In the genomic region with DNA sequence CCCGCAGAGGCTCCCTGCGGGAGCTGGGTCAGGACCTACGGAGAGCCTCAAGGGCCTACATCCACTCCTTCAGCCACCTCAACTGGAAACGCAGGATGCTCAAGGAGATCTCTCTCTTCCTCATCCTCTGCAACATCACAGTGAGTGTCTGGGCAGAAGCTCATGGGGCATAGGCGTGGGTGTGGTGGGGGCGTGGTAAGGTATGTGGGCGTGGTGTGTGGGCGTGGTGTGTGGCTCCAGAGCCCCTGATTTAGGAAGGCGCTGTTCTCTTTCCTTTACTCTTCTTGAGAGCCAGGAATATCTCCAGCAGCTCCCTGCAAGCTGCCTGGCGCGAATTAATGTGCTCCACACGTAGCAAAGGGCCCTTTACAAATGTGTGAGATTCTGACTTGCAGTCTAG, we compare ENCODE assay signal across 25 mouse cellular contexts. TPM values are rescaled to one million over a fixed set of nuclear protein-coding genes. Genes with fewer than 3 reads are reported as not detected.
DNase-seq lines count a peak whose midpoint lies in the region; TF ChIP-seq lines count a peak whose summit lies in the region.
"Had no signal": no experiment of that assay in that cellular context is flagged by ENCODE, and none has a peak within 500 bp of the region (broad histone marks: within the 10 kb centered on the region; RNA-seq: fewer than 3 reads in every experiment).

No protein-coding gene starts in this region.

- no peaks in the 10 kb centered on the region for H3K9me3 ChIP-seq in ES-Bruce4 (replicated peaks; ENCODE audit: control insufficient read depth, insufficient read depth, low read length, poor library complexity, severe bottlenecking)
- H3K9me3 ChIP-seq in embryonic facial prominence, embryonic 10.5 days, result no peaks in the 10 kb centered on the region
- H3K9me3 ChIP-seq: forebrain, embryonic 12.5 days; limb, embryonic 15.5 days; midbrain, embryonic 12.5 days had no signal

- TF ChIP-seq POLR2A in thymus, adult 2 months (IDR thresholded peaks at IDR 0.05; ENCODE audit: control insufficient read depth, extremely low read depth, insufficient read depth, low read length, poor library complexity), result no peak
- TF ChIP-seq POLR2A in ES-Bruce4 (IDR thresholded peaks at IDR 0.05; ENCODE audit: insufficient read depth, low read length), result no peak

- H3K4me3 ChIP-seq in thymus, adult 2 months (ENCODE audit: control insufficient read depth, insufficient read depth, low read length), result no peak overlapping the region
- H3K4me3 ChIP-seq in ES-Bruce4 (ENCODE audit: low read depth, low read length), result peak overlapping the region; percentile 46
- H3K4me3 ChIP-seq in embryonic facial prominence, embryonic 10.5 days, result 0 out of 2 replicates have a peak overlapping the region, but pooled peaks have one; percentile 8
- H3K4me3 ChIP-seq: forebrain, embryonic 12.5 days; left cerebral cortex, adult 2 months; limb, embryonic 15.5 days; midbrain, embryonic 12.5 days had no signal

- no peak for TF ChIP-seq EP300 in ES-Bruce4 (IDR thresholded peaks at IDR 0.05; ENCODE audit: insufficient read depth, low read depth, low read length)

- intact Hi-C loops in gastrocnemius, postnatal 14 days (cut with DNase I; ENCODE audit: low total_unique reads), result no loop called here

- 0 out of 2 replicates have a peak, but pooled peaks cover 2% of the 10 kb centered on the region for H3K4me1 ChIP-seq in thymus, adult 2 months (replicated peaks; ENCODE audit: control insufficient read depth, insufficient read depth, low read length)
- H3K4me1 ChIP-seq in ES-Bruce4 (ENCODE audit: control insufficient read depth, insufficient read depth, low read length), result no peaks in the 10 kb centered on the region
- H3K4me1 ChIP-seq in embryonic facial prominence, embryonic 10.5 days, result peaks cover 38% of the 10 kb centered on the region
- H3K4me1 ChIP-seq: forebrain, embryonic 12.5 days; midbrain, embryonic 12.5 days had no signal

- H3K27me3 ChIP-seq in thymus, adult 2 months (ENCODE audit: control insufficient read depth, insufficient read depth, low read length), result no peaks in the 10 kb centered on the region; the same call in 1 of the 2 replicates
- H3K27me3 ChIP-seq in ES-Bruce4 (ENCODE audit: control insufficient read depth, insufficient read depth, low read length, poor library complexity, severe bottlenecking), result no peaks in the 10 kb centered on the region
- H3K27me3 ChIP-seq in embryonic facial prominence, embryonic 10.5 days (replicated peaks; ENCODE audit: low read depth, poor library complexity, severe bottlenecking), result peaks cover 93% of the 10 kb centered on the region

- peak; percentile 45 for DNase-seq in thymus, postnatal 14 days
- DNase-seq in thymus, adult 2 months, result no peak
- DNase-seq in embryonic facial prominence, embryonic 10.5 days (ENCODE audit: low spot score), result peak; percentile 37
- DNase-seq in neural tube, embryonic 10.5 days (ENCODE audit: extremely low spot score, low spot score), result no peak
- no peak for DNase-seq in gastrocnemius, postnatal 14 days
- no peak for DNase-seq in gastrocnemius, postnatal 10 days
- DNase-seq: cerebellum, adult 9-11 months; heart, adult 18-20 months; kidney, adult 18-20 months; kidney, postnatal 10 days; lung, adult 2 months; retina, postnatal 1 day; thymus, postnatal 36 days had no signal

- no peak overlapping the region for H3K27ac ChIP-seq in thymus, adult 2 months (ENCODE audit: control insufficient read depth, insufficient read depth, low read length)
- H3K27ac ChIP-seq in ES-Bruce4 (ENCODE audit: insufficient read depth, low read length), result no peak overlapping the region
- no peak overlapping the region for H3K27ac ChIP-seq in embryonic facial prominence, embryonic 10.5 days (replicated peaks)
- H3K27ac ChIP-seq: forebrain, embryonic 12.5 days; hindbrain, postnatal 0 days; left cerebral cortex, adult 2 months; limb, embryonic 15.5 days; macrophage; midbrain, embryonic 12.5 days had no signal

- no peaks in the 10 kb centered on the region for H3K36me3 ChIP-seq in thymus, adult 2 months (ENCODE audit: control insufficient read depth, insufficient read depth, low read length)
- no peaks in the 10 kb centered on the region for H3K36me3 ChIP-seq in ES-Bruce4 (ENCODE audit: control insufficient read depth, insufficient read depth, low read length, poor library complexity, severe bottlenecking)
- H3K36me3 ChIP-seq in embryonic facial prominence, embryonic 10.5 days (replicated peaks), result no peaks in the 10 kb centered on the region
- H3K36me3 ChIP-seq: limb, embryonic 15.5 days had no signal

- TF ChIP-seq CTCF in thymus, adult 2 months (IDR thresholded peaks at IDR 0.05; ENCODE audit: borderline replicate concordance, control insufficient read depth, extremely low read depth, insufficient read depth, low read length, poor library complexity), result no peak
- TF ChIP-seq CTCF in ES-Bruce4 (IDR thresholded peaks at IDR 0.05; ENCODE audit: low read depth, low read length), result no peak

- no peak overlapping the region for H3K9ac ChIP-seq in ES-Bruce4 (ENCODE audit: low read depth, poor library complexity, severe bottlenecking)
- H3K9ac ChIP-seq: forebrain, embryonic 12.5 days; limb, embryonic 15.5 days; midbrain, embryonic 12.5 days had no signal

- WGBS in thymus, adult 2 months, result 19% methylated on average over 12 of the region's 12 CpGs
- WGBS in embryonic facial prominence, embryonic 10.5 days, result 10% methylated on average over 12 of the region's 12 CpGs

RNA-seq across cellular contexts. Expression of a gene that starts 10.4 kb away (rescaled TPM):
- polyA plus RNA-seq in thymus, adult 2 months (2012; rRNA removed), result 0.06 and 0.12 TPM in 2 replicates
- polyA plus RNA-seq in ES-Bruce4 (2011; ENCODE audit: insufficient read depth, insufficient read length, low read depth, missing spikeins), result not detected in 2 replicates
- not detected in 2 replicates for polyA plus RNA-seq in embryonic facial prominence, embryonic 10.5 days (2016; fragmentation: Nextera tagmentation; extraction: Ambion mirVana)
- not detected for total RNA-seq in gastrocnemius, postnatal 14 days (2021)
- not detected for total RNA-seq in gastrocnemius, postnatal 10 days (2021)
- total RNA-seq: gastrocnemius, adult 18-20 months; heart, adult 18-20 months; hematopoietic stem cell, adult 5-6 weeks; left cerebral cortex, adult 2 months had no signal
- polyA plus RNA-seq: CD4-positive, CD25-positive, alpha-beta regulatory T cell, adult 4 months; forebrain, embryonic 12.5 days; heart, embryonic 14.5 days; macrophage had no signal

RNA-seq across cellular contexts. Expression of a gene that starts 22.6 kb away (rescaled TPM):
- 127 and 143 TPM in 2 replicates for polyA plus RNA-seq in thymus, adult 2 months (2012; rRNA removed)
- 2.5 and 3.2 TPM in 2 replicates for polyA plus RNA-seq in ES-Bruce4 (2011; ENCODE audit: insufficient read depth, insufficient read length, low read depth, missing spikeins)
- polyA plus RNA-seq in embryonic facial prominence, embryonic 10.5 days (2016; fragmentation: Nextera tagmentation; extraction: Ambion mirVana), result 8.6 and 9.6 TPM in 2 replicates
- total RNA-seq in gastrocnemius, postnatal 14 days (2021), result 1 to 10 TPM; 2.9 to 4.3 TPM
- total RNA-seq in gastrocnemius, postnatal 10 days (2021), result 1 to 10 TPM; 5.7 to 6.1 TPM
- polyA plus RNA-seq: macrophage had no signal

RNA-seq across cellular contexts. Expression of a gene that starts 23.1 kb away (rescaled TPM):
- polyA plus RNA-seq in thymus, adult 2 months (2012; rRNA removed), result 0.05 and 0.11 TPM in 2 replicates
- 0.24 and 0.33 TPM in 2 replicates for polyA plus RNA-seq in ES-Bruce4 (2011; ENCODE audit: insufficient read depth, insufficient read length, low read depth, missing spikeins)
- polyA plus RNA-seq in embryonic facial prominence, embryonic 10.5 days (2016; fragmentation: Nextera tagmentation; extraction: Ambion mirVana), result 0.04 TPM in 2 replicates
- under 1 TPM; 0.25 to 0.73 TPM for total RNA-seq in gastrocnemius, postnatal 14 days (2021)
- total RNA-seq in gastrocnemius, postnatal 10 days (2021), result under 1 TPM; 0.09 to 0.16 TPM
- total RNA-seq: hematopoietic stem cell, adult 5-6 weeks had no signal
- polyA plus RNA-seq: CD4-positive, CD25-positive, alpha-beta regulatory T cell, adult 4 months; forebrain, embryonic 12.5 days; macrophage had no signal

RNA-seq across cellular contexts. Expression of a gene that starts 36.7 kb away (rescaled TPM):
- polyA plus RNA-seq in thymus, adult 2 months (2012; rRNA removed), result 14.3 and 15.1 TPM in 2 replicates
- polyA plus RNA-seq in ES-Bruce4 (2011; ENCODE audit: insufficient read depth, insufficient read length, low read depth, missing spikeins), result 12.3 and 14.1 TPM in 2 replicates
- 15.6 and 16.4 TPM in 2 replicates for polyA plus RNA-seq in embryonic facial prominence, embryonic 10.5 days (2016; fragmentation: Nextera tagmentation; extraction: Ambion mirVana)
- total RNA-seq in gastrocnemius, postnatal 14 days (2021), result 1 to 10 TPM; 4.8 to 8.3 TPM
- total RNA-seq in gastrocnemius, postnatal 10 days (2021), result 10 to 100 TPM in 1 of 2 experiments, 1 to 10 TPM in 1; 9.8 to 17.0 TPM
- polyA plus RNA-seq: CD4-positive, CD25-positive, alpha-beta regulatory T cell, adult 4 months; macrophage had no signal

RNA-seq across cellular contexts. Expression of a gene that starts 38.0 kb away (rescaled TPM):
- polyA plus RNA-seq in thymus, adult 2 months (2012; rRNA removed), result 0.26 and 0.32 TPM in 2 replicates
- polyA plus RNA-seq in ES-Bruce4 (2011; ENCODE audit: insufficient read depth, insufficient read length, low read depth, missing spikeins), result not detected in 2 replicates
- not detected in 2 replicates for polyA plus RNA-seq in embryonic facial prominence, embryonic 10.5 days (2016; fragmentation: Nextera tagmentation; extraction: Ambion mirVana)
- not detected for total RNA-seq in gastrocnemius, postnatal 14 days (2021)
- total RNA-seq in gastrocnemius, postnatal 10 days (2021), result not detected
- total RNA-seq: adrenal gland, postnatal 4 days; gastrocnemius, adult 18-20 months; heart, adult 18-20 months; hematopoietic stem cell, adult 5-6 weeks had no signal
- polyA plus RNA-seq: CD4-positive, CD25-positive, alpha-beta regulatory T cell, adult 4 months; forebrain, embryonic 12.5 days; heart, embryonic 14.5 days; macrophage; midbrain, embryonic 12.5 days had no signal

Comparison
In these comparisons a context has a peak if more than half of its experiments do, and no peak if none do; other contexts are left out.
1. DNase-seq: peak in thymus, postnatal 14 days (single experiment) and embryonic facial prominence, embryonic 10.5 days (single experiment); none in thymus, adult 2 months (single experiment), neural tube, embryonic 10.5 days (single experiment), gastrocnemius, postnatal 14 days (single experiment) and gastrocnemius, postnatal 10 days (single experiment).
2. RNA of a gene that starts 22.6 kb away (polyA plus RNA-seq): 127 to 143 TPM in thymus, adult 2 months; 8.6 to 9.6 TPM in embryonic facial prominence, embryonic 10.5 days and 2.5 to 3.2 TPM in ES-Bruce4; every median in the first group is over 10 times any median in the second.